Mouse (Mus musculus) retina, postnatal 1 day (tissue): ENCODE data around the gene Spink4.
"Not testable (repeated sequence)": the region's sequence is repeated elsewhere in the genome, so short reads cannot be mapped to it uniquely, and the experiment has no call there.

Experiments
- DNase-seq: peaks from one replicate; pipeline ENCODE4 v3.0.0-alpha.2; 2012

Spink4 gene

DNA sequence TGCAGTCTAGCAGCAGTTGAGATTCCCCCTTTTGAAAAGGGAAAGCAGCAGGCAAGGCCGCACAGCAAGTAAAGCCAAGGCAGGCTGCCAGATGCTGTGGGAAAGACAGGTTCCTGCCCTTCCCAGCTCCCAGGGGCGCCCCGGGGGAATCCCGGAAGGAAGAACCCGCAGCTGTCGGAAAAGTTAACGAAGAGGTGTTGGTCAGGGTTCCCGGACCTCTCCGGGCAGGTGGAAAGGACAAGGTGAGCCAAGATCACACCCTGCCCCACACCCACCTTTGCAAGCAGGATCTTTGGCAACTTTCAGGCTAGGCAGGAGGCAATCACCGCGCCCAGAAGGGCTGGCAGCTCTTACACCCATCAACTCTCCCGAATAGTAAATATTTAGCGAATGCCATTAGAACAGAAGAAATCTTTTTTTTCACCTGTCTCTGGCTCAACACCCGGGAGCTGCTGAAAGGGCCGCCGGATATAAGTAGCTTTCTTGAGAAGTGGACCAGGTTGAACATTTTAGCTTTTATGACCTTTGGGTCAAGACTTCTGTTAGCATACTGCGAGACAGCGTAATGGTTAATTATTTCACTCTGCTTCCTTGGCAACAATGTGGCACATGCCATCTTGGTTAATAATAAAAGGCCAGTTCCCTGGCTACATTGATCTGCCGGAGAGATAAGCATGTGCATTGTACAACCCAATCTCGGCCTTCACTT, 11.4 kb upstream of the Spink4 start:
- no peak for DNase-seq

DNA sequence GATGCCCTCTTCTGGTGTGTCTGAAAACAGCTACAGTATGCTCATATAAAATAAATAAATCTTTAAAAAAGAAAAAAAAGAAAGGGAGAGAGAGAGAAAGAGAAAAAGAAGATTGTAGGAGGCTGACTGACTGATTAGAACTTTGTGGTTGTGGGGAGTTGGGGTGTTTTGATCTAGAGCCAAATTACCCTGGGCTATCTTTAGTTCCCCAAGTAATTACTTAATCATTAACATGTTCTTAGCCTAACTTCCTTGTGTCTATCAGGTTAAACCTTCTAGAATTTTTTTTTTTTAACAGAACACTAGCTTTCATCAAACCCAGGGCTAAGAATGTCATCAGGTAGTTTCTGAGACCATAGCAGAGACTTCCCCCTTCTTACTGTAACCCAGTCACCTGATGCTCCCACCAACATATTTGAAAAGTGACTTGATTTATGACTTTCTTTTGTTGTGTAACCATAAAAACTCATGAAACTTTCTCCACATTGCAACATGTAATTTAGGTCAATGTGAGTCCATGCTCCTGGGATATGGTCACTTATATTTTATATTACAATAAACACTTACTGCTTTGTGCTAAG, 5.5 kb upstream of the Spink4 start:
- no peak for DNase-seq

DNA sequence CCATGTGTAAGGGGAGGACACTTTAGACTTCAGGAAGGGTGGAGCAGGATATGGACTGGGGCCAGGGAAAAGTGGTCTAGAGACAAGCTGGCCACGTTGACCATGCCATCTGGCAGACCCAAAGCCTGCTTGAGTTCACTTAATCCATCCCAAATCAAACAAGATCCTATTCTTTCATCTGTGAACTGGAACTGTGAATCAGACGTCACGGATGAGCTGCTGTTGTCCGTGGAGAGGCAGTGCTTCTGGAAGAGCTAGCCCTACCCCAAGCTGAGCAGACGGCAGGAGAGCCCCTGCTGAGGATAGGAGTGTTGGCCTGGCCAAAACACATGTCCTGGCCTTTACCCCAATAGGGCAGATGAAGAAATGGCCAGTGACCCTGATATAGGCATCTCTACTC, 3.9 kb upstream of the Spink4 start:
- no peak for DNase-seq

DNA sequence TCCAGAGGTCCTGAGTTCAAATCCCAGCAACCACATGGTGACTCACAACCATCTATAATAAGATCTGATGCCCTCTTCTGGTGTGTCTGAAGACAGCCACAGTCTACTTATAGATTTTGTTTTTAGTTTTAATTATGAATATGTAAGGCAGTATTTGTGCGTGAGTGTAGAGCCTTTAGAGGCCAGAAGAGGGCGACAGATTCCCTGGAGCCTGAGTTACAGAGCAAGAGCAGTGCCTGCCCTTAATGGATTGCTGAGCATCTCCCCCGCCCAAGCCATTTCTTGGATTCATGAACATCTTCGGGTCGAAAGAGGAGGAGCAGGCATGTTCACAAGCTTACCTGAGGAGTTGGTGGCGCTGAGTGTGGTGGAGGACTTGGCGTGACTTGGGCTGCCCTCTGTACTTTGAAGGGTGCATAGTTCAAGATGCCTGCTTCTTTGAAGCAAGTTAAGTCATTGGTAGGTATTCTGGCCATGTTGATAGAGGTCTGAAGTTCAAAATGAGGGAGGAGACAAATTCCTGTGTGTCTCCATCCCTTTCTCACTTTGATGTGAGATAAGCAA, 3.2 kb upstream of the Spink4 start:
- no peak for DNase-seq

DNA sequence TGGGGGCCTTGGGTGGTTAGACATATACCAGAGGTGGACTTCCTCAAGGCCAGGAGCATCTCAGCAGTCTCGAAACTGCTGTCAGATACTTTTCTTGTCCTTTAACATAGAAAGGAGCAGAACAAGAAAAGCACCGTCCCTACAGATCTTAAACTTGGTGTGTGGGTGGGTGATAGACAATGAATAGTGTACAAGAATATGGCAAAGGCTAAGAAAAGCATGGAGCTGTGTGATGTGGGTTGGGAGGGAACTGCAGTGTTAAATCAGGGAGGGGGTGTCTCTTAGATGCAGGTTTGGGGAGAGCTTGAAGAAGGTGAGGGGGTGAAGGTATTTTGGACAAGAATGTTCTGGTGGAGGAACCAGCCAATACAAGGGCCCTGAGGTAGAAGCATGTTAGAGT, 724 bp downstream of the Spink4 start:
- no peak for DNase-seq

DNA sequence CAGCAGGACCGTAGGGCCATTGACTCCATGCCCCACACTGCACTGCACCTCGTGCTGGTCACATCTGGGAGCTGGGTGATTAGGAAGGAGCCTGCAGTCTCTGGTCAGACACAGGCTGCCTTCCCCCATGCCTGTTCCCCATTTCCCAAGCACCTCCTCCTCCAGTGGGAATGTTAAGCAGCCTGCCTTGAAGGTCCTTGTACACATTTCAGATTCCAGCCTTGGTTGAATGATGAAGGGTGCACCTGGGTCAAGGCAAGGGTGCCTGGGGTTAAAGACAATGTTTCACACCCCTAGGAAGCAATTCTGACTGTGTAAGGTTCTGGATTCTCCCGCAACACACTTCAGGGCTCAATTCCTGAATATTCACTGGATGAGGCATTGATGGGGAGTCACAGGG, 1.4 kb downstream of the Spink4 start:
- no peak for DNase-seq

- no peak for DNase-seq
These were observed 3.3 kb downstream of the Spink4 start for GRCm38 (mm10) chr4:40923087-40923651.

- no peak for DNase-seq
These were observed 5.7 kb downstream of the Spink4 start for GRCm38 (mm10) chr4:40925568-40925967.

DNA sequence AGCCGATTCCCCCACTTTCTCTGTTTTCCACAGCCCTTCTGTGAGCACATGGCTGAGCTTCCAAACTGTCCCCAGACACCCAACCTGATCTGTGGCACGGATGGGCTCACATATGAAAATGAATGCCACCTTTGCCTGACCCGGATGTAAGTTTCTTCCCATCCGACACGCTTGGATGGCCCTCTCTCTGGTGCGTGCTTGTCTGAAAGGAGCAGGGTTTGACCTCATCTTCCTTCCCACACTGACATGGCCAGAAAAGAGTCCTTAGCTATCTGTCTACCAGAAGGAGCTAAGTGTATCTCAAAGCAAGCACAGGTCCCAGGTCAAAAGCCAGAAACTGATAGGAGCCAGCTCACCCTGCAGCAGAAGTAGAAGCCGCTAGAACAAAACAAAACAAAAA, 9.2 kb downstream of the Spink4 start:
- no peak for DNase-seq

DNA sequence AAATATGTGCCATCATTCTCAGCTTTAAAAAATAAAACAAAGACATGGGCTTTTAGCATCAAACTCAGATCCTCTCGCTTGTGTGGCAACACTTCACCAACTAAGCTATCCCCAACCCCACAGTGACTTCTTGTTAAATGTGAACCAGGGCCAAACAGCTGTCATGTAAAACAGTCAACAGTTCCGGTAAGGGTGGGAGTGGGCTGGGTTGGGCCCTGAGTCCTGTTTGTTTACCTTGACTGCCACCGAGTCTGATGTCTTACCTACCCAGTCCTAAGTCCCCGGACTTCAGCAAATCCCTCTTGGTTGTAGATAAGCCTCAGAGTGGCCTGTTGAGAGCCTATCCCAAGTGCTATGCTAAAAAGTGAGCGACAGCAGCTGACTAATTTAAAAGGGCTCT, 13.8 kb downstream of the Spink4 start:
- no peak for DNase-seq

DNA sequence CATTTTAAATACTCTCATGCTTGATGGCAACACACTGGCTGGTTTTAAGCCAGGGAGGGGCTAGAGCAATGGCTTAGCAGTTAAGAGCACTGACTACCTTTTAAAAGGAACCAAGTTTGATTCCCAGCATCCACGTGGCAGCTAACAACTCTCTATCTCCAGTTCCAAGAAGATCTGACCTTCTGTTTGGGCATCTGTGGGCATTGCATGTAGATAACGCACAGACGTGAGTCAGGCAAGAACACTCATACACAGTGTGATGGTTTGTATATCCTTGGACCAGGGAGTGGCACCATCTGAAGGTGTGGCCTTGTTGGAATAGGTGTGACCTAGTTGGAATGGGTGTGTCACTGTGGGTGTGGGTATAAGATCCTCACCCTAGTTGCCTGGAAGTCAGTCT, 14.5 kb downstream of the Spink4 start:
- not testable (repeated sequence) for DNase-seq

DNA sequence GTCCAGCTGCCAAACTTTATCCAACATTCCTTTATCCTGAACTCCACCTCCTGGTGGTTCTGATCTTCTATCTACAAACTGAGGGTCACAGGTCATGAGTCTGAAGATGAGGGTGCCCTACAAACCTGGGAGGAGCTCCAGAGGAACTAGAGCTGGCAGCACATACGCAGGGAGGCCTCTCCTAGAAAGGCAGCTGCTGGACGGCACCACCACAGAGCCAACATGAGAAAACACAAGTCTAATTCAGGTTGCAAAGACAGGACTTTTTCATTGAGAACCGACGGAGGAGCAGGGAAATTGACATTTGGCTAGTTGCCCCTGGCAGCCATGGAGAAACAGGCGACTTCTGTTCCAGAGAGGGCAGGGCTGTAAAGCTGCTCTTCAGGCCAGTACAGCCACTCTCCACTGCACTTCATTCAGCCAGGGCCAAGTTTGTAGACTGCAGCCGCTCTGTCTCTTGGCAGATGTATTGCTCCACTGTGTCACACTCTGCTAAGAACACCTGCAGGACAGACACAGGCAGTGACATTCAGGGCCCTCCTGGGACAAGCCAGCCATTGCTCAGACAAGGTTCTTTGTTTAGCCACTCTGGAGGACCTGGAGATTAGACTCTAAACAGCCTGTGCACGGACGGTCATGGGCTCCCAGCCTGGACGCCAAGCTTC, 16.5 kb downstream of the Spink4 start:
- no peak for DNase-seq

GRCm38 (mm10) chr4:40938793-40939192, 18.9 kb downstream of the Spink4 start:
- DNase-seq = no peak

DNA sequence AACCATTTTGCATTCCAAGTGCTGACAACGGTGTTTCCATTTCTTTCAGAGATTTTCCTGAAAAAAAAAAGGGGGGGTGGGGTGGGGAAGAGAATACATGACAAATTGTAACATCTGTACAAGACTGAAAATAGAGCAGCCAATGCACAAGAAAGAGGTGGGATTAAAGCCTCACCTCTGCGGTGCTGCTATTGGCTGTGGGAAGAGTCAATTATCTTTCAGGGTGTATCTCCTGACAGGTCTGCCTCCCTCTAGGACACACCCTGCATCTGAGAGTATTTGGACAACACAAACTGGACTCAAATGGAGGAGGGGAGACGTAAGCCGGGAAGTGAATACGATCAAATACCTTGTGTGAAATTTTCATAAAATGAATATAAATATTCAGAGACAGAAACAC, 23.8 kb downstream of the Spink4 start:
- DNase-seq = no peak

DNA sequence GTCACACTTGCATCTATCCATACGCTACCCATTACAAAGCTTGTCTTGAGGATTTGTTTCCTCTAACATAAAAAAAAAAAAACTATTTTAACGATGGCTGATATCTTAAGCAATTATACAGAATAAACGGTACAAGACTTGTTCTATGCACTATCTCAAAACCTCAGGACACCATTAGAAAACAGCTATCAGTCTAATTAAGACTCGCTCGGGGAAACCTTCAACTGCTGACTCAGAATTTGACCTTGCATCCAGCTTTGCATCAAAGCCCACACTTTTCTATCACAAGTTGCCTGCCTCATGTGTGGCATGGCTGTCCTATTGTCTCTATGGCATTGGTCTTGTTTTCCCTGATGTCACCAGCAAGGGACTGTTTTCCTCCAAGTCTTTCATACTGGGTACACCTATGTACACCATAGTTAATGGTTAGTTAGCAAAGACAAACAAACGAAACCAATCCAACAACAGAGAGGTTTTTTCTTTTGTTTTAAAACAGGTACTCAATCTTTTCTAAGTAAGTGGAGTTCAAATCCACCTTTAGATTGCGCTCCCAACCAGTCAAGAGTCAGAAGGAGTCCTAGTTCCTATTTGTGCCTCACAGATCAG, 26.8 kb downstream of the Spink4 start:
- no peak for DNase-seq

DNA sequence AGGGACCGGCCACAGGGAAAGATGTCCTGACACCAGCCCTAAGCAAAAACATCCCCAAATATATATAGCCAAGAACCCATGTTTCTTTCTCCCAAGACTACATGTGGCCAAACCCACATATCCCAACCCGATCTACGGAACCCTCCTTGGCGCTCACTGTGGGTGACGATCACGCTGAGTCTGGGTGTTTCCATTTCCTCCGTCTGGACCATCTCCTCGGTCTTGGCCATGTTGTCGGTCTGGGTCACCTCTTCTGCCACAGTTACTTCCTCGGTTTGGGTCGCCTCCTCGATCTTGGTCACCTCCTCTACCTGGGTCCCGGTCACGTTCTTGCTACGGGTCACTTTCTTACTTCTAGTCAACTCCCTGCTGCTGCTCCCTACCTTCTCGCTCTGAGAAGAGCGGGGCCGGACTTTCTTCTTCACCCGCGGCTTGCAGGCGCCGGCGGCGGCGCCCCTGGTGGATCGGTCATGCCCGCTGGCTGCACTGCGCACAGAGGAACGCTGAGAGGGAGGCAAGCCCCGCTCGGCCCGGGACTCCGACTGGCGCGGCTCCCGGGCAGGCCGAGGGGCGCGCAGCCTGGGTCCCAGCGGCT, 27.8 kb downstream of the Spink4 start:
- no peak for DNase-seq

GRCm38 (mm10) chr4:40948160-40948708, 28.4 kb downstream of the Spink4 start, which contains the start of the genes Bag1 and Chmp5:
Gene Bag1 (minus strand): TSS chr4:40948294.
Gene Chmp5 (plus strand): TSS chr4:40948407.
- DNase-seq = peak; percentile 100

DNA sequence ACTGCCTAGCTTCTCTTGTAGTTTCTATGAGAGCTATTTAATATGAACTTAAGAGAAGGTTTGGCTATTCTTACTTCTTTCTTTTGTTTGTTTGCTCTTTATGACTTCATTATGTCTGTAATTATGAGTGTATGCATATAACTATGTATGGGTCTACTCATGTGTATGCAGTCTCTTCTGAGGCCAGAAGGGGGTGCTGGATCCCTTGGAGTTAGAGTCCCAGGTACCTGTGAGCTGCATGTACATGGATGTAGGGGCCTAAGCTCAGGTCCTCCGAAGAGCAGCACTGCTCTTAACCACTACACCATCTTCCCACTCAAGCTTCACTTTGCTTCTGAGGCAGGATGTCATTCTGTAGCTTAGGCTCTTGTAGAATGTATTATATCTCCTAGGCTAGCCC, 33.7 kb downstream of the Spink4 start:
- DNase-seq = peak; percentile 16

- DNase-seq = no peak
These were observed 36.1 kb downstream of the Spink4 start for GRCm38 (mm10) chr4:40955942-40956341.

- DNase-seq = no peak
These were observed 43.7 kb downstream of the Spink4 start for GRCm38 (mm10) chr4:40963536-40963935.

- DNase-seq = no peak
These were observed 49.3 kb downstream of the Spink4 start for GRCm38 (mm10) chr4:40969161-40969560.
